Mouse (Mus musculus) cortical plate, adult 2 months (tissue): ENCODE measurements around the gene Phldb2.

Source experiments
- CTCF ChIP-seq: fragments of 200-500 bp; IDR thresholded peaks from 2 replicates; pipeline ENCODE4 v1.5.1; 2011; ENCODE audit warnings: mild to moderate bottlenecking, control low read depth, low read length; ENCODE audit not compliant: insufficient read depth; ENCODE audit errors: extremely low read depth
- POLR2A ChIP-seq: fragments of 200-500 bp; IDR thresholded peaks from 2 replicates; pipeline ENCODE4 v1.6.1; 2011; ENCODE audit warnings: mild to moderate bottlenecking, low read length, control low read depth; ENCODE audit not compliant: insufficient read depth; ENCODE audit errors: extremely low read depth

GRCm38 (mm10) chr16:45762859-45763505 is 190.4 kb downstream of the Phldb2 start:
- no peak for TF ChIP-seq POLR2A
- no peak for TF ChIP-seq CTCF
